Mouse (Mus musculus) common myeloid progenitor, adult 5-6 weeks (primary cell): ENCODE measurements around the gene Pld4. TPM values are rescaled to one million over a fixed set of nuclear protein-coding genes. Genes with fewer than 3 reads are reported as not detected.

ENCODE experiments used
- ATAC-seq: replicated peaks from 2 replicates; pipeline ENCODE4 v1.8.0; 2016; ENCODE audit warnings: low read depth, mild to moderate bottlenecking, moderate TSS enrichment, inconsistent platforms; ENCODE audit not compliant: poor library complexity, severe bottlenecking
- total RNA-seq: library from RNA; stranded (forward); fragments of 200-1000, 187-1606 nt; gene quantifications from 2 replicates; pipeline ENCODE4 v1.2.3, GENCODE M21; 2017

Gene Pld4
- total RNA-seq, 1 experiment from 2014 or later, result 4.6 TPM

- ATAC-seq, result no peak
These were observed 3.7 kb downstream of the Pld4 start for GRCm38 (mm10) chr12:112764141-112764540.

GRCm38 (mm10) chr12:112764991-112765390 is 4.5 kb downstream of the Pld4 start:
- ATAC-seq, result no peak

- ATAC-seq, result no peak
These were observed 6.1 kb downstream of the Pld4 start for GRCm38 (mm10) chr12:112766586-112766985.

GRCm38 (mm10) chr12:112767036-112767890 is 6.8 kb downstream of the Pld4 start:
- ATAC-seq, result no peak

- no peak for ATAC-seq
These were observed 7.7 kb downstream of the Pld4 start for GRCm38 (mm10) chr12:112768166-112768565.

- no peak for ATAC-seq
These were observed 8.6 kb downstream of the Pld4 start for GRCm38 (mm10) chr12:112769031-112769430.

GRCm38 (mm10) chr12:112769751-112770150 is 9.3 kb downstream of the Pld4 start:
- ATAC-seq, result no peak

- ATAC-seq, result no peak
These were observed 9.9 kb downstream of the Pld4 start for GRCm38 (mm10) chr12:112770396-112770795.

GRCm38 (mm10) chr12:112772306-112772705 is 11.9 kb downstream of the Pld4 start:
- no peak for ATAC-seq

GRCm38 (mm10) chr12:112773366-112773765 is 12.9 kb downstream of the Pld4 start:
- ATAC-seq, result no peak

GRCm38 (mm10) chr12:112774026-112774425 is 13.6 kb downstream of the Pld4 start:
- ATAC-seq, result no peak

- ATAC-seq, result no peak
These were observed 14.0 kb downstream of the Pld4 start for GRCm38 (mm10) chr12:112774481-112774880.

- no peak for ATAC-seq
These were observed 30.6 kb downstream of the Pld4 start for GRCm38 (mm10) chr12:112791026-112791425.

- ATAC-seq, result peak; percentile 61
These were observed 33.3 kb downstream of the Pld4 start for GRCm38 (mm10) chr12:112793601-112794355.

GRCm38 (mm10) chr12:112794356-112794816 is 33.9 kb downstream of the Pld4 start:
- ATAC-seq, result 0 out of 2 replicates have a peak, but pooled peaks have one; percentile 3

GRCm38 (mm10) chr12:112794998-112795397 is 34.5 kb downstream of the Pld4 start:
- ATAC-seq, result no peak

- no peak for ATAC-seq
These were observed 35.1 kb downstream of the Pld4 start for GRCm38 (mm10) chr12:112795466-112796104.

GRCm38 (mm10) chr12:112796551-112797510 is 36.4 kb downstream of the Pld4 start:
- ATAC-seq, result no peak

- no peak for ATAC-seq
These were observed 37.3 kb downstream of the Pld4 start for GRCm38 (mm10) chr12:112797672-112798331.
